Mouse (Mus musculus) kidney, postnatal 4 days (tissue): ENCODE data around the gene Ciz1.
A peak's percentile ranks its signal among the peaks of the same experiment; 100 is the strongest.

Experiments used
- DNase-seq, 2 experiments: peaks; one replicate each; pipeline ENCODE4 v3.0.0; 2021; ENCODE audit warnings: mixed read lengths in 2 of 2

Gene Ciz1

DNA sequence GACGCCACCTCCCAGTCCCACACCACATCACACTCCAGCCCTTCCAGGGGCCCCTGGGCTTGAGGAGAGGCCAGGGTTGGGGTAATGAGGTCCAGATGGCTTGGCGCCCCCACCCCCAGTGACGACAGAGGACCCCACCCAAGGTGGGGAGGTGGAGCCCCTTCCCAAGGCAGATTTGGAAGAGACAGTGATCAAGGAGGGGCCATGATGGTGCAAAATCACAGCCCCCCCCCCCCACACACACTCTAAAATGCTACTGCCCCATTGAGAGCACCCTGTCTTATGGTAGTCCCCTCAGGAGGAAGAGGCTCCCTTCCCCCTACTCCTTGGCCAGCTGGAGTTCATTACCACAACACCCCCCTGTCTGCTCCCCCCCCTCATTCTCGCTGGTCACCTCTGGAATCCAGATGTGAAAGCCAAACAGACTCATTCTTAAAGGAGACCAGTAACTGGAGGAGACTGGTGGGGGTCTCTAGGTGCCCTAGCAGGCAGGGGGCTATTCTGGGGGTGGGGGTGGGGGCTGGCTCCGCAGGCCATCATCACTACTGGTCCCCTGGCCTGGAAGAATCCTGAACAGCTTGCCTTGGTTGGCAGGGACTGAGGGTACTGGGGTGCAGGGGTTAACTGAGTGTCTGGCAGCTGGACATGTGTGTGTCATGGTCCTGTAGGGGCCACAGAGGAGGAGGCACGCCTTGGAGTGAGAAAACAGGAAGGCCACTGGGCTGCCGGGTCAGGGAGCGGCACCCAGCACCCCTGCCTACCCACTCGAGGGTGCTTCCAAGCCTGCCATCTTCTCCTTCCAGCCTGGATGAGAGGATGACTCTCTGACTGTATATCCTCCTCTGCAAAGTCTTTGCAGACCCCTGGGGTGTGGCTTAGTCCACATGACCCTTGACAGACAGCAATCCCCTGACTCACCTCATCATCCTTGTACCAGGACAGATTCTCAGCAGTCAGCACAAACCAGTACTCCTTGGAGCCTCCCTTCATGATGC is 32.2 kb upstream of the Ciz1 start:
- DNase-seq, result peak; percentile 51 to 71

DNA sequence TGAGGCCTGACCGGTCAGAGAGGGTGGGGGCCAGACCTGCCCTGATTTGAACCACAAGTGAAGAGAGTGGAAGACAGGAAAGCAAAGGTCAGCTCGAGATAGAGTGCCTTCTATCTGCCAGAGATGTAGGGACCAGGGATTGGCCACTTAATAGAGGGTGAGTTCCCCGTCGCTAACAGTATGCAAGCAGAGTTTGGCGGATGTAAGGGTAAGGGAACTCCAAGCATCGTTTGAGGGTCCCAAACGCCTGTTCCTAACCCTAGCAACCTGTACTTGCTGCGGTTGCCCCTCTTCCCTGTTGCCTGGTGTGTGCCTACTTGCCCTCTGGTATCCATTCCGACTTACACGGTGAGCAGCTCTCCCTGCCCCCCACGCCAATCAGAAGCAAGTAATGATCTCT is 31.4 kb upstream of the Ciz1 start:
- no peak for DNase-seq

DNA sequence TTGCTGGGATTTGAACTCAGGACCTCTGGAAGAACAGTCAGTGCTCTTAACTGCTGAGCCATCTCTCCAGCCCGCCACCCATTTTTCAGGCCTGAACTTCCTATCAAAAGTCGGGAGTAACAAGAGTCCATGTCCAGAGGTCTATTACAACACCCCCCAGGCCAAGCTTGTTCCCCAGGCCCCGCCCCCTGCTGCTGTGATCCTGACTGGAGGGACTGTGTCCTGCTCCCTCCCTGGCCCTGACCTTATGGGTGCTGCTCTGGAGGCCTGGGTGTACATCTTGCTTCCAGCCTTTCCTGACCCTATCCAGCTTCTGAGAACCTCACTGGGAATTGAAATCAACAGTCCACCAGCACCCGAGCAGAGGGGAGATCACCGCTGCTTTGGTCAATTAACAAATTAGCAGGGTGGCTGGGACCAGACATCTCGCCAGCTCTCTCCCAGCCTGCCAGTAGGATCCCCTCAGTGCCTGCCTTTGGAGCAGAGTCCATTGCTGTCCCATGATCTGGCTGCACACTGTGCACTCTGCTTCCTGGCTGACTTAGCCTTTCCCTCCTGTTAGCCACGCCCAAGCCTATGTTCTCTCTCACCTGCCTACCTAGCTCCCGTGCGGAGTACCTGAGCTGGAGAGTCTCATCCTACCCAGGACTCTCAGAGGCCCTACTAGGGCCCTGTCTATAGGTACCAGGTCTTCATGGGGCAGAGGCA is 30.4 kb upstream of the Ciz1 start:
- peak in 1 of 2 experiments; percentile 45 for DNase-seq

DNA sequence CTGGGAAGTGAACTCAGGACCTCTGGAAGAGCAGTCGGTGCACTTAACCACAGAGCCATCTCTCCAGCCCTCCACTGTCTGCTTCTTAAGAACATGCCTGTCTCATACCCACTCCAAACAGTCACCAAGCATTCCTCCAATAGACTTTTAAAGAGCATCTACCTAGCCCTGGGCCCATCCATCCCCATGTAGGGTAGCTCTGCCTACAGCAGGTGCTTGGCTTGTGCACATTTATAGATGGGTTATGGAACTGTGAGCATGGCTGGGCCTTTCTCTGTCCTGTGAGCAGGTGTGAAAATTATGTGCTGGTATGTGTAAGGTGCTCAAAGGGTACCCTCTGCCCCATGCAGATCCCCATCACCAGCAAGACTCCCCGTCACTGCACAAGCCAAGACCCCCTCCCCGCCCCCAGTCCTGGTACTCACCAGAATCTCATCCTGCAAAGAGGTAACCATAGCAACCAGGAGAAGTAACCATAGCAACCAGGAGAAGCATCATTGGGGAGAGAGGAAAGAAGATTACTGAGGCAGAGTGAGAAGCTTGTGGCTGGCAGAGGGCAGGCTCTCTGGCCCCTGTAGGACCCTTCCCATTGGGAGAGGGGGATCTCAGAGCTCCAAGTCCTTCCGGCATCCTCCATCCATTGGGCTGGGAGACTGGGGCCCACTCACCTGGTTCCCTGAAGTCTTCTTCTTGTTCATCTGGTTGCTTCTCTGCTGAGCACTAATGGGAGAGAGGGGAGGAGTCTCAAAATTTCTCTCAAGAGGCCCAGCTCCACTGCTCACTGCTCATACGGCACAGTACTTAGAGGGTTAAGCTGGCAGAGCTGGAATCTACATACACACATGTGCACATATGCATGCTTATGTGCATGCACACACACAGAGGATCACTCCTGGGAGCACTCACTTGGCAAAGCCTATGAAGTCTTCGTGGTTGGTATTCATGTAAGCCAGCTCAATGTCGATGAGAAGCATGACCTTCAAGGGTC is 29.1 kb upstream of the Ciz1 start:
- DNase-seq, result no peak

DNA sequence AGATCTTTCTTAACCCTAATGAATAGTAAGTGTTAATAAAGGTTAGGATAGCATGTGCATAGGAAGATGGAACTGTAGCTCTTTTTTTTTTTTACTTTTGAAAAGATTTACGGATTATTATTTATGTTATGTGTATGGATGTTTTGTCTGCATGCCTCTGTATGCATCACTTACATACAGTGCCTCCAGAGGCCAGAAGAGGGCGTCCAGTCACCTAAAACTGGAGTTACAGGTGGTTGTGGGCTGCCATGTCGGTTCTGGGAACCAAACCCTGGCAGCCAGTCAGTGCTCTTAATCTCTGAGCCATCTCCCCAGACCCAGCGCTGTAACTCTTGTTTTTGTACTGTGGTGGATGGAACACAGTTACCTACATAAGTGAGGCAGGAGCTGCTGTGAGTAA is 27.8 kb upstream of the Ciz1 start:
- no peak for DNase-seq

DNA sequence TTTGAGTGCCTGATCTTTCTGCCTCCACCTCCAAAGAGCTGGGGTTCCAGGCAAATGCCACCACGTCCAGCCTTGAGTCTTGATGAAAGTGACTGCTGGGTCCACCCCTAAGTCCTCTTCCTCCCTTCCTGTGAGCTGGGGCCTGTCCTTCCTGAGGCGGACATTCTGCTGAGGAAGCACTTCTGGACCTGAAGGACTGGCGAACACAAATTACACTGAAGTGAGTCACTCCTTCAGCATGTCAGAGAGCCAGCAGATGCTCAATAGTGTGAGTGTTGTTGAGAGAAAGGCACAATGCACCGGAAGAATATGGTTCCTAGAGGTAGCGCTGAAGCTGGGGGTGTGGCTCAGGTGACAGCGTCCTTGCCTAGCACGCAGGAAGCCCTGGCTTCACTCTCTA is 26.8 kb upstream of the Ciz1 start:
- DNase-seq, result no peak

DNA sequence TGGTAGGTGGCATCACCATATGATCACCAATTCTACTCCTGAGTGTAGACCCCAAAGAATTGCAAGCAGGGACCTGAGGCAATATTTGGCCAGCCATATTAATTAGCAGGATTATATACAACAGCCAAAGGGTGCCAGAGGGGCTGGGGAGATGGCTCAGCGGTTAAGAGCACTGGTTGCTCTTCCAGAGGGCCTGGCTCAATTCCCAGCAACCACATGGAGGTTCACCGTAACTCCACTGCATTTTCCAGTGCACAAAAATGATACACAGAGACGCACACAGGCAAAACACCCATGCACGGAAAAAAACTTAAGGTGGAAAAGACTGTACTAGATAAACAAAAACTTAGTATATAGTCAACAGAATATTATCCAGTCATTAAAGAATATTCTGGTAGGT is 24.9 kb upstream of the Ciz1 start:
- DNase-seq, result no peak

DNA sequence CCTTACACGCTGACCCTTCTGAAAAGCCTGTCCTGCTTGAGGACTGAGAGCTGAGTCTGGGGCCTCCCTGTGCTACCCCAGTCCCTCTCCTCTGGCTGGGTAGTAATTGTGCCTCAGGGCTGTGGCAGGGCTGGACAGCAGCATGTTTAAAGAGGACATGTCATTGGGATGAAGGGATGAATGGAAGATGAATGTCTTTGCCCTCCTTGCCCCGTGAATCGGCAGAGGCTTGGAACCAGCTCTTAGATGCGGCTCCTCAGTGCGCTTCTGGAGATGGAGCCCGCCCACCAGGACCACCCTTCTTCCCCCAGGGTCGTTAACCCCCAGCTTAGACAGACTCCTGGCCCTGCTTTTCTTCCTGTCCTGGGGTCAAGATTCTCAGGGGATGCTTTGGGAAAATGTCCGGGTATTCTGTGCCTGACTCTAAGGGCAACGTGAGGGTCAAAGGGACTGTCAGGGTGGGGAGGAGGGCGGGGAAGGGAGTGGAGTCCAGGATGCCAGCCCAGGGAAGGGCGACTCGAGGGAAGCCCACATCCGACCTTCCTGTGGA is 23.1 kb upstream of the Ciz1 start:
- DNase-seq, result no peak

DNA sequence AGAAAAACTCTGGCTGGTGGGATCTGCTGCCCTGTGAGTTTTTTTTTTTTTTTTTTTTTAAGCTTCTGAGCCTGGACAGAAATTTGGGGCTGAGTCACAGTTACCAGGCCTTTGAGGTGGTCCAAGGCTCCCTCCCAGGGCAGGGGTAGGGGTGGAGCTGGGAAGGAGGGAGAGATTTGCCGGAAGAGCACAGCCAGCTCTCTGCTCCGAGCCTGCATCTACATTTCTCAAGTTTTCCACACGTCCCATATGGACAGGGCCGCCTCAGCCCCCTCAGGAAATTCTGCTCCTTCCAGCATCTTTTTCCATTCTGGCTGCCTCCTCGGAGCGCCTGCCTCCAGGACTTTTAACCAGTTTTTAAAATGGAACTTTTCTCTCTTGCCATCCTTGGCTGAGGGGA is 22.6 kb upstream of the Ciz1 start:
- no peak for DNase-seq

DNA sequence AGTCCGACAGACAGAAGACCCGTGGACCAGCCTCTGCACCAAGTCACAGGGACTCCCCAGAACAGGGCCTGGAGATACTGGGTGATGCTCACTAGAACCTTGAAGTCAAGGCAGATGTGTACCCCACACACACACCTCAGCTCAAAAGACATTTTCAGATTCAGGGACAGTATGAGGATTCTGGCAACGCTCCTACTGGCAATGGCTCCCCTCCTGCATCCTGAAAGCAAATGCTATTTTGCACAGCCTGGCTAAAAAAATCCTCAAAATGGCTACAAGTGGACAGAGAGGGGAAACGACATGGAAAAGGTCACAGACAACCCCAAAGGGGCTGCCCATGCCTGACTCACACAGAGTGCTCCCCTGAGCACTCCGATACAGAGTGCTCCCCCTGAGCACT is 20.0 kb upstream of the Ciz1 start:
- DNase-seq, result no peak

DNA sequence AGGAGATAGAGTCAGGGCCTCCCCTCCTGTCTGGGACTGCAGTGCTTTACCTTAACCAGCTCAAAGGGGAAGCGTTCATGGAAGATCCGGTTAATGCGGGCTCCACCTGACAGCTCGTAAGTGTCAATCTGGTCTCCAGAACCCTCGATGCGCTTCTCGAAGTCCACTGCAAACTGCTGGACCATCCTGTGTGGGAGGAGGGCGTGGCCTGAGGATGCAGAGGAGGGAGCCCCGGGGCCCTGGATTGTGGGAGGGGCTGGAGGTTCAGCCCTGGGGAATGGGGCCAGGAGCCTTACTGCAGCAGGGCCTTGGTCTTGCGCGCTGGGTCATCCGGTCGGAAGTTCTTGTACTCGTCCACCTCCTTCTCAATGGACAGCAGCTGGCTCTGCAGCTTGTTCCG is 16.2 kb upstream of the Ciz1 start:
- peak; percentile 57 to 66 for DNase-seq

DNA sequence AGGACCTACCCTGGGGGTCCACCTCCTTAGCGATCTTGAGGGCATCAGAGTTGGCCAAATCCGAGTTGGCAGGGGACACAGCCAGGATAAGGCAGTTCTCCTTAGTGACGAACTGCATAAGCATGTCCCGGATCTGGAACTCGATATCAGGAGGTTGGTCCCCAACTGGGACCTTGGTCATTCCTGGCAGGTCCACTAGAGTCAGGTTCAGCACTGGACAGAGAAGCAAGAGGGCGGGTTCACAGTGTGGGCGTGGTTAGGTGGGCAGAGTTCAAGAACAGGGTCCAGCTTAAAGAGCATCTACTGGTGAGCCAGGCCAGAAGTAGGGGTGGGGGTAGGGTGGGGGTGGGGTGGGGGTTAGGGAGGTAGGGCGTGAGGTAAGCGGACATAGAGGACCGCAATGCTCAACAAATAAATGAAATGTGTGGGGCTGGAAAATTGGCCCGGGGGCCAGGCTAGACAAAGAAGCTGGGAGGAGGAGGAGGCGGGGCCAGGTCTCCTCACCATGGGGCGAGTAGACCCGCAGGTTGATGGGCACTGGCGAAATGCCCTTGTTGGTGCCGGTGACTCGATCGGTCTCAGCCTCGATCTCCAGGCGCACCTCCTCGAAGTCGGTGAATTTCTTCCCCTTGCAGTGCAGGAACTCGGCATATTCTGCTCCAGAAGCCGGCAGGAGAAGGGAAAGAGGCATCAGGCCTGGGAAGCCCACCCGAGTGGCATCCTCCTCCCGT is 12.1 kb upstream of the Ciz1 start:
- DNase-seq, result peak in 1 of 2 experiments; percentile 39

DNA sequence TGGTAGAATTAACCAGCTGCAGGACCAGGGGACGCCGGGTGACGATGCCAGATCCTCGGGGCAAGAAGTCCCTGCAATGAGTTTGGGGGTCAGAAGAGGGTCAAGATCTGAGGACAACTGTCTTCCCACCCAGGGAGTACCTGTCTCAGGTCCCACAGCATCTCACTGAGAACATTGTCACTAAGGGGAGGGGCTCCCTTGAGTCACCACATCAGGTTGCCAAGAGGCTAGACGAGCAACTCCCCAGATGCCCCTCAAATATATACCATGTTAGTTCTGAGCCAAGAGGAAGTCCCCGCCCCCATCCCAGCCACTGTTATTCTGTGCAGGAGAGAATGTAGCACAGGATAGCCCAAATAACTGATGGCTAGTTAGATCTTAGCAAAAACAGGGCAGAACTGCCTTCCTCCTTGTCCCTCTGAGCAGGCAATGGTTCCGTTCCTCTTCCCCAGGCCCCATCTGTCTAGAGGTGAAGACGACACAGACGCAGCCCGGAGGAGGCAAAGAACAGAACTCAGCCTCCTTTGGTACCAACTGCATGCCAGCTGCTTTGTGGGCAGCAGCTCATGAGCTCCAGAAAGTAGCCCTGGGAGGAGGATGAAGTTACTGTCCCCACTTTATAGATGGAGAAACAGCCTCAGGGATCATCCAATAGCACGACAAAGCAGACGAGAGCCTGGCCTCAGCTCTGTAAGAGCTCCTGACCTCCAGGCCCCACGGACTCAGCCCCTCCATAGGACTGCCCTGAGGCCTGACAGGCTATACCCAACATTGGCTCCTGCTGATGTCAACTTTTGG is 11.1 kb upstream of the Ciz1 start:
- no peak for DNase-seq

DNA sequence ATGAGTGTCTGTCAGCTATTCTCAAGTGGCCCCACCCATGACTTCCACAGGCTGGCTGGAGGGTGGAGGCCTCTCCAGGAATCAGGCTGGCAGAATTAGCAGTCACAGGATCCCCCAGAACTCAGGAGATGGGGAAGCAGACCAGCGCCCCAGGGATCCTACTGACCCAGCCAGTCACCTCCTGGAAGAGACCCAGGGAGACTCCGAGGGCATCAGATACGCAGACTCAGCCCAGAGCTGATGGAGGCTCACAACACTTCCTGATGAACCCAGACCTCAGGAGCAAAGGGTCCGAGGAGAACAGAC is 10.5 kb upstream of the Ciz1 start:
- DNase-seq, result no peak

DNA sequence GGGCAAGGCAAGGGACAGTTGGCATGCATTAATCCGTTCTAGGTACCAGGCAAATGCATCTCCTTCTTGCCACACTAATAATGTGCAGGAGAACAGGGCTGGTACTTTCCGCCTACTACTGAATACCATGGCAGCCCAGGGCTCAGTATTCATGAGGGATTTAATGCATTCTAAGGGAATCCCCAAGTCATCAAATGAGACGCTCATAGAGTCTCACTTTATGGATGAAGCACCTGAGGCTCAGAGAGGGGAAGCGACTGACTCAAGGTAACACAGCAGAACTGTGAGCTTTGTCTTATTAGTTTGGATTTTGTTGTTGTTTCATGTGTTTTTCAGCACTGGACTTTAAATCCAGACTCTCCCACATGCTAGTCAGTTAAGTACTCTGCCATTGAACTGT is 10.1 kb upstream of the Ciz1 start:
- no peak for DNase-seq

DNA sequence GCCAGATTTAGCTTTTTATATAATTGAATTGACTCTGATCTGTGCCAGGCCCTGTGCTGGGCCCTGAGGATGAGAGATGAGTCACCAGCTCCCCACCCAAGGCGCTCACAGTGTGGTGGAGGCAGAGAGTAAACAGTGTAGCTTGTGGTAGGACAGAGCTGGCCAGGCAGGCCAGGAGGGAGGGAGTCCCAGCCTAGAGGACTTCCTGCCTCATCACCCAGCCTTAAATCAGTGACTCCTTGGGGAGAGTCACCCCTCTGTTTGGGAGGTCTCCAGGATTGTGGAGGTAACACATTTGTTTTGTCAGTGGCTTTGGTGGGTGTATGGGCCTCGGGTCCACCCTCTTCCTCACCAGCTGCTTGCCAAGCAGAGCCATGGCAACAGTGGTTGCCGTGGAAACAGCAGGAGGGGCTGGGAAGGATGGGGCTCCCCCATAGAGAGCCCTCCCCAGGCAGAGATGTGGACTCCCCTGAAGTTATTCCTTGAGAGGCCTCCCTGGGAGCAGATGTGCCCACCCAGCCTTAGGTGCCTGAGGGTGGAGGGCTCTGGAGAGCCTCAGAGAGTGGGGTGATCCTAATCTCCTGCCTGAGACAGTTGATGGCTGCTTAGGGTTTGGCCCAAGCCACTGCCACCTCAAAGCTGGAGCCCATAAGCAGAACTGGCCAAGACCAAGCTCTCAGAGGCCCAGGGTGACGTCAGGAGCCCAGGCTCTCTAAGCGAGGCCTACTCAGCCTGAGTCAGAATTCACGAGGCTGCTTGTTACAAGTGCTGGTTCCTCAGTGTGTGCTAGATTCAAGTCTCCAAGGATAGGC is 9.4 kb upstream of the Ciz1 start:
- DNase-seq, result no peak

DNA sequence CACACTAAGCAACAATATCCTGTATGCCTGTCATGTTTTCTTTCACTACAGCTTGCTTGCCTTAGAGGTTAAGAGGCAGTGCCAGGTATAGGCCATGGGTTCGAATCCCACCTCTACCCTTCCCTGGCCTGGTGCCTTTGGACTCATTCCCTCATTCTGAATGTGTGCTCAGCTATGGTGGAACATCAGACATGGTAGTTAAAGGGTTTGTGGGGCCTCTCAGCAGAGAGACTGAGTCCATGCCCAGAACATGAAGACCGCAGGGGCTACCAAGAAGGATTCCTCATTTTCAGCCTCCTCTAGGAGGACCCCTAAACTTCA is 8.8 kb upstream of the Ciz1 start:
- no peak for DNase-seq

DNA sequence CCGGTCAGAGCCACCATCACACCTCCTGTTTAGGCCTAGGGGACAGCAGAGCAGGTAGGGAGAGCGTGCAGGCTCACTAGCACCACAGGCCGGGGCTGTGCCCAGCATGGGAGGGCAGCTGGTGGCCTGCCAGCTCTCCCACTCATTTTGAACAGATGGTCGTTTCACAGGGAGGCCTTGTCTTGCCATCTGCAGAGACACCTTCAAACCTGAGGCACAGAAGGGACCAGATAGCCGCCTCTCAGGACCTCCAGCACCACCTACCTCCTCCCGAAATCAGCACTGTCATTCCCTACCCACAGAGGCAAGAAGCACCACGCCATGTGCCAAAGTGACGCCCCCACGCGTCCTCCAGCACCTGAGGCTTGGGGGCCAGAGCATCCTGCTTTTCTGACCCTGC is 8.1 kb upstream of the Ciz1 start:
- DNase-seq, result peak in 1 of 2 experiments; percentile 36

DNA sequence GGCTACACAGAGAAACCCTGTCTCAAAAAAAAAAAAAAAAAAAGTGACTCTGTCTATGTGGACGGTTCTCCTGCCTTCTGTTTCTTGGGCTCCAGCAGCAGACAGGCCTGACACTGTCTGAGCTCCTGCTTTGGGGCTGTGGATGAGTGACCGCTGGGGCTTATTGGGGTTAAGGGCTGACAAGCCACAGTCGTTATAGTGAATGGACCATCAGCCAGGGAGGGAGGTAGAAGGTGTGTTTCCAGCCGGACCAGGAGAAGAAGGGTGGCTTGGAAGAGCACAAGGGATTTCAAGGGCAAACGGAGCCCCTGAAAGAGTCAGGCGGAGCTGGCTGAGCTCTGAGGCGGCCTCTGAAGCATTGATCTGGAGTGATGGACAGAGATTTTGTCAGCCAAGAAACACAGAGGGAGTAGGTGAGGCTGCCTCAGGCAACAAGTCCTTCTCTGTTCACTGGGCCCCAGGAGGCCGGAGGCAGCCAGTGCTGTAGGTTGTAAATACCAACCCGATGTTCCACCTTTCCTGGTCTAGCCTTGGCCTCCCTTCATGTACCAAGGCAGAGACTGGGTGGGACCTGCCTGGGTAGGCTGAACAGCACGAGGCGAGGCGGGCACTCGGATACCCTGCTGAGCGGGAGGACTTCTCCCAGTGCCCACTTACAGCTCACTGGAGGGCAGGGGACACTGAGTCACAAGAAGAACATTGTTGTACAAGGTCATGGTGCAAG is 7.4 kb upstream of the Ciz1 start:
- no peak for DNase-seq

DNA sequence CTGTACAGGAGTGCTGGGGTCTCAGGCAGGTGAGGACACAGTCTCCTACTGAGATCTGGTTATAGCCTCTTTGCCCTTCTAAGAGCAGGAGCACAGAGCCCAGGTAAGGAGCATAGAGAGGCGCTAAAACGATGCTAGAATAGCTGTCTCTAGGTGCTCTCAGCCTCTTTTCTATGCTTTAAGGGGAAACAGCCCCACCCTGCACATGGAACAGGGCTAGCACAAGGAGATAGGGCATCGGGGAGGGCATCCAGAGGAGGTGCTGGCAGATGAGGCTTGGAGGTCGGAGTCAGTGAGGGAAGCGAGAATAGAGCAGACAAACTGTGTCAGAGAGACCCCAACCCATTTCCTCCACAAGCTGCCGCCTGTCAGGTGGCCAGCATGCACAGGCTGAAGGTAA is 5.1 kb upstream of the Ciz1 start:
- no peak for DNase-seq
